Mouse (Mus musculus) granulocyte monocyte progenitor cell, adult 5-6 weeks (primary cell): ENCODE data around the gene Kazald1. TPM values are rescaled to one million over a fixed set of nuclear protein-coding genes. Genes with fewer than 3 reads are reported as not detected.

Experiments
- ATAC-seq: replicated peaks from 2 replicates; pipeline ENCODE4 v1.8.0; 2016; ENCODE audit warnings: mild to moderate bottlenecking, moderate TSS enrichment, inconsistent platforms; ENCODE audit not compliant: poor library complexity, severe bottlenecking
- total RNA-seq, 2 experiments: library from RNA; stranded (forward) in 1 of 2; stranded (reverse) in 1 of 2; fragments of 200-712, 200-1000 nt in 1 of 2; fragments of >200 nt in 1 of 2; fragmentation: Nextera tagmentation in 1 of 2; gene quantifications; 2 replicates each; pipeline ENCODE4 v1.2.3; 2014 to 2017

The Kazald1 gene
- total RNA-seq, 2 experiments from 2014 or later, result not detected

- ATAC-seq, result no peak
Observed at GRCm38 (mm10) chr19:45076586-45077510, 1.8 kb downstream of the Kazald1 start.

- ATAC-seq, result no peak
Observed at GRCm38 (mm10) chr19:45077742-45078645, 3.0 kb downstream of the Kazald1 start.

GRCm38 (mm10) chr19:45078971-45079764, 4.1 kb downstream of the Kazald1 start:
- 0 out of 2 replicates have a peak, but pooled peaks have one; percentile 6 for ATAC-seq

- peak; percentile 45 for ATAC-seq
Observed at GRCm38 (mm10) chr19:45079769-45080515, 4.9 kb downstream of the Kazald1 start.

- no peak for ATAC-seq
Observed at GRCm38 (mm10) chr19:45080711-45081110, 5.7 kb downstream of the Kazald1 start.

GRCm38 (mm10) chr19:45081279-45081678, 6.2 kb downstream of the Kazald1 start:
- ATAC-seq, result peak; percentile 40; the same call in 1 of the 2 replicates

- ATAC-seq, result 0 out of 2 replicates have a peak, but pooled peaks have one; percentile 21
Observed at GRCm38 (mm10) chr19:45081841-45082550, 7.0 kb downstream of the Kazald1 start.

- ATAC-seq, result peak; percentile 58
Observed at GRCm38 (mm10) chr19:45097868-45098267, 22.8 kb downstream of the Kazald1 start.

GRCm38 (mm10) chr19:45100486-45101270, 25.6 kb downstream of the Kazald1 start:
- ATAC-seq, result no peak

GRCm38 (mm10) chr19:45105591-45105990, 30.6 kb downstream of the Kazald1 start:
- ATAC-seq, result no peak

- no peak for ATAC-seq
Observed at GRCm38 (mm10) chr19:45106689-45107088, 31.6 kb downstream of the Kazald1 start.

- ATAC-seq, result no peak
Observed at GRCm38 (mm10) chr19:45110681-45111080, 35.6 kb downstream of the Kazald1 start.

- no peak for ATAC-seq
Observed at GRCm38 (mm10) chr19:45112444-45112843, 37.4 kb downstream of the Kazald1 start.

- no peak for ATAC-seq
Observed at GRCm38 (mm10) chr19:45113791-45114460, 38.9 kb downstream of the Kazald1 start.

- no peak for ATAC-seq
Observed at GRCm38 (mm10) chr19:45114772-45115171, 39.7 kb downstream of the Kazald1 start.

GRCm38 (mm10) chr19:45116798-45117197, 41.8 kb downstream of the Kazald1 start:
- ATAC-seq, result peak; percentile 63
